Mouse (Mus musculus) liver, adult 2 months (tissue): Measurements from ENCODE around the gene Spindoc. TPM values are rescaled to one million over a fixed set of nuclear protein-coding genes. Genes with fewer than 3 reads are reported as not detected.

Experiments used
- DNase-seq: peaks from one replicate; pipeline ENCODE4 v3.0.0-alpha.2; 2011; ENCODE audit warnings: low read depth, low spot score; ENCODE audit errors: extremely low read depth
- H3K27ac ChIP-seq: fragments of 200-500 bp; replicated peaks from 2 replicates; pipeline ENCODE4 v1.5.1; 2012; ENCODE audit warnings: low read depth, mild to moderate bottlenecking, control low read depth, inconsistent platforms, low read length; ENCODE audit not compliant: insufficient read depth
- H3K27me3 ChIP-seq: fragments of 200-500 bp; 2 replicates; pipeline ENCODE4 v1.6.1; 2012; ENCODE audit warnings: mild to moderate bottlenecking, moderate library complexity, low read length, inconsistent platforms; ENCODE audit not compliant: control insufficient read depth, insufficient read depth
- H3K36me3 ChIP-seq: fragments of 200-500 bp; 2 replicates; pipeline ENCODE4 v1.6.1; 2012; ENCODE audit warnings: low read length, inconsistent platforms; ENCODE audit not compliant: control insufficient read depth, insufficient read depth
- H3K4me1 ChIP-seq: fragments of 200-500 bp; 2 replicates; pipeline ENCODE4 v1.6.1; 2011; ENCODE audit warnings: low read length; ENCODE audit not compliant: control insufficient read depth, insufficient read depth
- H3K4me3 ChIP-seq: fragments of 200-500 bp; 2 replicates; pipeline ENCODE4 v1.5.1; 2011; ENCODE audit warnings: low read depth, mild to moderate bottlenecking, control low read depth, low read length, moderate library complexity; ENCODE audit not compliant: insufficient read depth
- H3K79me2 ChIP-seq: fragments of 200-500 bp; 2 replicates; pipeline ENCODE4 v1.6.1; 2012; ENCODE audit warnings: inconsistent platforms, mild to moderate bottlenecking, low read length, moderate library complexity; ENCODE audit not compliant: control insufficient read depth, insufficient read depth
- H3K9ac ChIP-seq: fragments of 200-500 bp; 2 replicates; pipeline ENCODE4 v1.6.1; 2012; ENCODE audit warnings: low read depth, mild to moderate bottlenecking, control low read depth, inconsistent platforms, low read length
- CTCF ChIP-seq: fragments of 200-500 bp; IDR thresholded peaks from 2 replicates; pipeline ENCODE4 v1.5.1; 2011; ENCODE audit warnings: low read depth, low read length, control low read depth
- POLR2A ChIP-seq: fragments of 200-500 bp; IDR thresholded peaks from 2 replicates; pipeline ENCODE4 v1.6.1; 2011; ENCODE audit warnings: low read length, control low read depth; ENCODE audit not compliant: insufficient read depth; ENCODE audit errors: extremely low read depth
- WGBS: fragments of 180-500 bp; shearing (Covaris S2); methylation state at CpG from one replicate; pipeline ENCODE4 v1.1.7; 2018; 5-methylcytosine and 5-hydroxymethylcytosine counted together
- polyA plus RNA-seq: library from polyadenylated mRNA; depleted of rRNA; stranded (reverse); fragments of >200 nt; gene quantifications from 2 replicates; pipeline ENCODE4 v1.2.3, GENCODE M21; 2012
- total RNA-seq: library from RNA; depleted of rRNA; stranded (reverse); fragments of >200 nt; gene quantifications from 2 replicates; pipeline ENCODE4 v1.2.3, GENCODE M21; 2014

Spindoc gene
- total and polyA plus RNA-seq, 2 experiments = 1.4 to 4.4 TPM

DNA sequence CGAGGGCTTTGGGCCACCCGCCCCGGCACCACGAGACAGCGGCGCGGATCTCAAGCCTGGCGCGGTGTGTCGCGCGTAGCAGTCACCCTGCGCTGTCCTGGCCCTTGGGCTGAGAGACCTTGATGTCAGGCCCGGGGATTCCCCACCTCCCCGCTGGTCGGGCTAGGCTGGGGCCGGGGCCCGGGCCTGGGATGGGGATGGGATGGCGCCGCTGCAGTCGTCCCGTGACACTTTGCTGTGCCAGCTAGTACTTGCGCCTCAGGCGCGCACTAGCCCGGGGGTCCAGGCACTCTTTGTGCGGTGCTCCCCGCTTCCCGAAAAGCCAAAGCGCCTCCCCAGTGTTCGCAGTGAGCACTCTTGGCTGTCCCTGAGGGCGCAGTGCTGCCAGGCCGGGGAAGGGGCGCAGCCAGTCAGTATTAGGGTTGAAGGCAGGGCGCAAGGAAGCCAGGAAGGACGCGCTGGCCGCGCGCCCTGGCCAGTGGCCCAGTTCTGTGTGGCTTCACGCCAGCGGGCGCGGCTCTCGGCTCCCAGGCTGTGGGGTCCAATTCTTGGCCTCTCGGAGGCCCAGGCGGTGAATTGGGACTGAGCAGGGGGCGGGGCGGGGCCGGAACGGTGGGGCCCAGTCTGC lies 40.3 kb upstream of the Spindoc start:
- Histone ChIP-seq H3K36me3 (peaks cover 18% of the 10 kb centered on the region; the same call in 1 of the 2 replicates), H3K4me3 (peak overlapping the region; percentile 37; the same call in 1 of the 2 replicates)

DNA sequence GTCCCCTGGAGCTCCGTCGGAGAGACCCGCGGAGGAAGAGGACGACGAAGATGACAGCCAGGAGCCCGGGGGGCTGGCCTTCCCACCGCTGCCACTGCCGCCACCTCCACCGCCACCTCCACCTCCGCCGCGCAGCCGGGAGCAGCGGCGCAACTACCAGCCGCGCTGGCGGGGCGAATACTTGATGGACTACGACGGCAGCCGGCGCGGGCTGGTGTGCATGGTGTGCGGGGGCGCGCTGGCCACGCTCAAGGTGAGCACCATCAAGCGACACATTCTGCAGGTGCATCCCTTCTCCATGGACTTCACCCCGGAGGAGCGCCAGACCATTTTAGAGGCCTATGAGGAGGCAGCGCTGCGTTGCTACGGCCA lies 39.8 kb upstream of the Spindoc start:
- peaks cover 2% of the 10 kb centered on the region; the same call in 1 of the 2 replicates for H3K4me1 ChIP-seq
- no peak for DNase-seq
- H3K36me3 ChIP-seq = peaks cover 14% of the 10 kb centered on the region; the same call in 1 of the 2 replicates
- H3K4me3 ChIP-seq = peak overlapping the region; percentile 37; the same call in 1 of the 2 replicates
- peaks cover 8% of the 10 kb centered on the region for H3K27me3 ChIP-seq
- H3K79me2 ChIP-seq = no peaks in the 10 kb centered on the region
- WGBS = 35% methylated on average over 35 of the region's 35 CpGs
- H3K27ac ChIP-seq = no peak overlapping the region
- no peak overlapping the region for H3K9ac ChIP-seq
- TF ChIP-seq CTCF = no peak
- TF ChIP-seq POLR2A = no peak

More for the DNA sequence above, 40.3 kb upstream of the Spindoc start:
- Histone ChIP-seq H3K4me1 (peaks cover 2% of the 10 kb centered on the region; the same call in 1 of the 2 replicates), H3K27me3 (peaks cover 8% of the 10 kb centered on the region), H3K9ac (0 out of 2 replicates have a peak overlapping the region, but pooled peaks have one; percentile 40), H3K79me2 (no peaks in the 10 kb centered on the region), H3K27ac (no peak overlapping the region)
- no peak for DNase-seq
- no peak for TF ChIP-seq POLR2A
- no peak for TF ChIP-seq CTCF
- 11% methylated on average over 51 of the region's 51 CpGs for WGBS

DNA sequence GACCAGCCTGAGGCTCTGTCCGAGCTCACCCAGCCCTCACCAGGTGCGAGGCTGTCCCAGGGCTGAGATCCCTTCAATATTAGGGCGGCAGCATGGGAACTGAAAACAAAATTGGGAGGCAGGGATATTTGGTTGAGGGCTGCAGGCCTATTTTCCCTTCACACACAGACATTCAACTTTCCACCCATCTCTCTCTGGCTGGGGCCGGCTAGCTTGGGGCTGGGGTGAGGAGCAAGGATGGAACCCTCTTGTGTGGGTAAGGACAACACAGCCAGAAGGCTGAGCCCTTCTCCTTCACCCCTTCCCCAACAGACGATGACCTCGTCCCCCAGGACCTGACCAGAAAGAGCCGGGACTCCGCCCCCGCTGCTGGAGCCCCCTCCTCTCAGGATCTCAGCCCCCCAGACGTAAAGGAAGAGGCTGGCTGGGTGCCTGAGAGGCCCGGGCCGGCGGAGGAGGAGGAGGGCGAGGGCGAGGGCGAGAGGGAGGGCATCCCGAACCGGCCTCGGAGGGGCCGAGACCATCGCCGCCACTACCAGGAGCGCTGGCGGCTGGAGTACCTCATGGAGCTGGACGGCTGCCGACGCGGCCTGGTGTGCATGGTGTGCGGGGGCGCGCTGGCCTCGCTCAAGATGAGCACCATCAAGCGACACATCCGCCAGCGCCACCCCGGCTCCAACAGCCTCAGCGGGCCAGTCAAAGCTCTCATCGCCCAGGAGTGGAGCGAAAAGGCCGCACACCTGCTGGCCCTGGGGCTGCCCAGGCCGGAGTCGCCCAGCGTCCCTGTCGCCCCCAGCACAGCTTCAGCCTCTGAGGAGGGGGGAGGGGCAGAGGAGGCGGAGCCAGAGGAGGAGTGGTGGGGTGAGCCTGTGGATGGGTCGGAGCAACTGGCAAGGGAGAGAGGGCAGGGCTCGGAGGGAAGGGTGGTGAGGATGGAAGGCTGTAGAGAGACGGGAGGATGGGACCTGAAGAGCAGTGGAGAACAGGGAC lies 39.1 kb upstream of the Spindoc start:
- H3K4me1 ChIP-seq = peaks cover 2% of the 10 kb centered on the region; the same call in 1 of the 2 replicates
- H3K27ac ChIP-seq = no peak overlapping the region
- DNase-seq = no peak
- H3K27me3 ChIP-seq = peaks cover 10% of the 10 kb centered on the region
- no peaks in the 10 kb centered on the region for H3K79me2 ChIP-seq
- no peak overlapping the region for H3K4me3 ChIP-seq
- 47% methylated on average over 48 of the region's 48 CpGs for WGBS
- TF ChIP-seq POLR2A = no peak
- no peak for TF ChIP-seq CTCF
- no peak overlapping the region for H3K9ac ChIP-seq
- peaks cover 8% of the 10 kb centered on the region; the same call in 1 of the 2 replicates for H3K36me3 ChIP-seq

DNA sequence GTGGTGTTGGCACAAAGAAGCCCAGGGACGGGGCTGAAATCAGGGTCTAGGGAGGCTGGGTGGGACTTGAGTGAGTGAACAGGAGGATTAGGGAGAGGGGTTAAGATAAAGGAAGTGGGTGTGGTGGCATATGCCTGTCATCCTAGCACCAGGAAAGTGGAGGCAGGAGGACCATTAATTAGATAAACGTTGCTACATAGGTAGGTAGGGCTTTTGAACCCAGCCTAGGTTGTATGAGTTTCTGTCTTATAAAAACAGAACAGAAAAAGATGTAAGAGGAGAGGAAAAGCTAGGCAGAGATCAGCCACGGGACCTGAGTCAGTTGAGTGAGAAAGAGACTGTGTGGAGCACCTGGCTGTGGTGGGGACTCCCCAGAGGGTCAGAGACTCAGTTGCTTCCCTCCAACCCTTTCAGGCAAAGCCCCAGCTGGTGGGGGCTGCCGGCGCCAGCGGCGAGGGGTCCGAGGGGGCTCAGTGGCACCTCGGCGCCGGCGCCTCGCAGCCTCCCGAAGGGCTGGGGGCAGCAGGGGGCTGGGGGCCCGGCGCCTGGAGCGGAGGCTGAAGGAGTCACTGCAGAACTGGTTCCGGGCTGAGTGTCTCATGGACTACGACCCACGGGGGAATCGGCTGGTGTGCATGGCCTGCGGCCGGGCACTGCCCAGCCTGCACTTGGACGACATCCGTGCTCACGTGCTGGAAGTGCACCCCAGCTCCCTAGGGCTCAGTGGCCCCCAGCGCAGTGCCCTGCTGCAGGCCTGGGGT lies 38.2 kb upstream of the Spindoc start:
- Histone ChIP-seq H3K27me3 (peaks cover 13% of the 10 kb centered on the region), H3K79me2 (no peaks in the 10 kb centered on the region), H3K4me1 (peaks cover 2% of the 10 kb centered on the region; the same call in 1 of the 2 replicates), H3K9ac (no peak overlapping the region), H3K27ac (no peak overlapping the region), H3K4me3 (no peak overlapping the region), H3K36me3 (peaks cover under 1% of the 10 kb centered on the region; the same call in 1 of the 2 replicates)
- no peak for DNase-seq
- 91% methylated on average over 27 of the region's 27 CpGs for WGBS
- TF ChIP-seq CTCF = no peak

DNA sequence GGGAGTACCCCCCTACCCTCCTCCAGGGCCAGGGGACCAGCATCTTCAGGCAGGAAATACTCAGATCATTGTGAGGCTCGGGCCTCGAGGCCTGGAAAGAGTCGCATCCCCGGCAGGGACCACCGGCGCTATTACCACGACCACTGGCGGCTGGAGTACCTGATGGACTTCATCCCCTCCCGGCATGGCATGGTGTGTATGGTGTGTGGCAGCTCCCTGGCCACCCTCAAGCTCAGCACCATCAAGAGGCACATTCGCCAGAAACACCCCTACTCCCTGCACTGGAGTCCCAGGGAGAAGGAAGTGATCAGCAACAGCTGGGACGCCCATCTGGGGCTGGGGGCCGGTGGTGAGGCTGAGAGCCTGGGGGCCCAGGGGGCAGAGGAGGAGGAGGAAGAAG lies 37.3 kb upstream of the Spindoc start:
- Histone ChIP-seq H3K4me1 (peaks cover 2% of the 10 kb centered on the region; the same call in 1 of the 2 replicates), H3K79me2 (no peaks in the 10 kb centered on the region), H3K4me3 (no peak overlapping the region), H3K27ac (no peak overlapping the region), H3K36me3 (no peaks in the 10 kb centered on the region; the same call in 1 of the 2 replicates), H3K27me3 (peaks cover 13% of the 10 kb centered on the region), H3K9ac (no peak overlapping the region)
- no peak for DNase-seq
- 89% methylated on average over 12 of the region's 12 CpGs for WGBS
- no peak for TF ChIP-seq POLR2A
